Mouse (Mus musculus) bone marrow, adult 2 months (tissue): Measurements from ENCODE around the gene Olfr533.

Experiments used
- CTCF ChIP-seq: fragments of 200-500 bp; IDR thresholded peaks from 2 replicates; pipeline ENCODE4 v1.5.1; 2011; ENCODE audit warnings: low read length, control low read depth; ENCODE audit not compliant: control insufficient read depth, insufficient read depth
- POLR2A ChIP-seq: fragments of 200-500 bp; IDR thresholded peaks from 2 replicates; pipeline ENCODE4 v1.6.1; 2011; ENCODE audit warnings: low read depth, mild to moderate bottlenecking, control low read depth, low read length, borderline replicate concordance; ENCODE audit not compliant: control insufficient read depth

- TF ChIP-seq POLR2A (no peak), CTCF (no peak)
Observed at GRCm38 (mm10) chr7:140488981-140489380, 25.8 kb downstream of the Olfr533 start.
